Mouse (Mus musculus): ENCODE measurements around the gene Vti1a. TPM values are rescaled to one million over a fixed set of nuclear protein-coding genes. Genes with fewer than 3 reads are reported as not detected.

The Vti1a gene
- polyA plus RNA-seq, 1 experiment: 39.5 TPM

- Histone ChIP-seq H3K4me1 (ENCODE audit: control insufficient read depth, insufficient read depth, low read length) (peaks cover 4% of the 10 kb centered on the region; the same call in 1 of the 2 replicates), H3K4me3 (ENCODE audit: insufficient read depth, low read length) (no peak overlapping the region), H3K27ac (ENCODE audit: insufficient read depth, low read length) (no peak overlapping the region)
- TF ChIP-seq CTCF (IDR thresholded peaks at IDR 0.05; ENCODE audit: extremely low read depth, insufficient read depth, low read length): no peak
- TF ChIP-seq POLR2A (IDR thresholded peaks at IDR 0.05; ENCODE audit: extremely low read depth, insufficient read depth, low read length): no peak
These were observed 305.0 kb downstream of the Vti1a start for GRCm38 (mm10) chr19:55621011-55621625.

- H3K4me1 ChIP-seq (ENCODE audit: control insufficient read depth, insufficient read depth, low read length): peaks cover 4% of the 10 kb centered on the region; the same call in 1 of the 2 replicates
- TF ChIP-seq POLR2A (IDR thresholded peaks at IDR 0.05; ENCODE audit: extremely low read depth, insufficient read depth, low read length) (no peak), CTCF (IDR thresholded peaks at IDR 0.05; ENCODE audit: extremely low read depth, insufficient read depth, low read length) (no peak)
These were observed 306.7 kb downstream of the Vti1a start for GRCm38 (mm10) chr19:55622821-55623220.

GRCm38 (mm10) chr19:55623605-55624004 lies 307.5 kb downstream of the Vti1a start:
- no peak overlapping the region for H3K27ac ChIP-seq (ENCODE audit: insufficient read depth, low read length)
- no peak overlapping the region for H3K4me3 ChIP-seq (ENCODE audit: insufficient read depth, low read length)
- TF ChIP-seq CTCF (IDR thresholded peaks at IDR 0.05; ENCODE audit: extremely low read depth, insufficient read depth, low read length): no peak
- no peak for TF ChIP-seq POLR2A (IDR thresholded peaks at IDR 0.05; ENCODE audit: extremely low read depth, insufficient read depth, low read length)
- peaks cover 4% of the 10 kb centered on the region; the same call in 1 of the 2 replicates for H3K4me1 ChIP-seq (ENCODE audit: control insufficient read depth, insufficient read depth, low read length)

More at GRCm38 (mm10) chr19:55622821-55623220, 306.7 kb downstream of the Vti1a start:
- H3K4me3 ChIP-seq (ENCODE audit: insufficient read depth, low read length): no peak overlapping the region
- H3K27ac ChIP-seq (ENCODE audit: insufficient read depth, low read length): no peak overlapping the region

GRCm38 (mm10) chr19:55626483-55626882 lies 310.4 kb downstream of the Vti1a start:
- TF ChIP-seq POLR2A (IDR thresholded peaks at IDR 0.05; ENCODE audit: extremely low read depth, insufficient read depth, low read length) (no peak), CTCF (IDR thresholded peaks at IDR 0.05; ENCODE audit: extremely low read depth, insufficient read depth, low read length) (no peak)
- no peak overlapping the region for H3K27ac ChIP-seq (ENCODE audit: insufficient read depth, low read length)
- no peak overlapping the region for H3K4me3 ChIP-seq (ENCODE audit: insufficient read depth, low read length)
- H3K4me1 ChIP-seq (ENCODE audit: control insufficient read depth, insufficient read depth, low read length): peaks cover 3% of the 10 kb centered on the region; the same call in 1 of the 2 replicates

GRCm38 (mm10) chr19:55626952-55627351 lies 310.9 kb downstream of the Vti1a start:
- no peak overlapping the region for H3K4me3 ChIP-seq (ENCODE audit: insufficient read depth, low read length)

GRCm38 (mm10) chr19:55635488-55635887 lies 319.4 kb downstream of the Vti1a start:
- H3K4me1 ChIP-seq (ENCODE audit: control insufficient read depth, insufficient read depth, low read length): no peaks in the 10 kb centered on the region
- TF ChIP-seq POLR2A (IDR thresholded peaks at IDR 0.05; ENCODE audit: extremely low read depth, insufficient read depth, low read length): no peak
- TF ChIP-seq CTCF (IDR thresholded peaks at IDR 0.05; ENCODE audit: extremely low read depth, insufficient read depth, low read length): no peak
- no peak overlapping the region for H3K27ac ChIP-seq (ENCODE audit: insufficient read depth, low read length)
- no peak overlapping the region for H3K4me3 ChIP-seq (ENCODE audit: insufficient read depth, low read length)

More at GRCm38 (mm10) chr19:55626952-55627351, 310.9 kb downstream of the Vti1a start:
- TF ChIP-seq CTCF (IDR thresholded peaks at IDR 0.05; ENCODE audit: extremely low read depth, insufficient read depth, low read length) (no peak), POLR2A (IDR thresholded peaks at IDR 0.05; ENCODE audit: extremely low read depth, insufficient read depth, low read length) (no peak)
- Histone ChIP-seq H3K27ac (ENCODE audit: insufficient read depth, low read length) (no peak overlapping the region), H3K4me1 (ENCODE audit: control insufficient read depth, insufficient read depth, low read length) (peaks cover 3% of the 10 kb centered on the region; the same call in 1 of the 2 replicates)

- no peaks in the 10 kb centered on the region for H3K4me1 ChIP-seq (ENCODE audit: control insufficient read depth, insufficient read depth, low read length)
- TF ChIP-seq CTCF (IDR thresholded peaks at IDR 0.05; ENCODE audit: extremely low read depth, insufficient read depth, low read length) (no peak), POLR2A (IDR thresholded peaks at IDR 0.05; ENCODE audit: extremely low read depth, insufficient read depth, low read length) (no peak)
- H3K4me3 ChIP-seq (ENCODE audit: insufficient read depth, low read length): no peak overlapping the region
- no peak overlapping the region for H3K27ac ChIP-seq (ENCODE audit: insufficient read depth, low read length)
These were observed 324.2 kb downstream of the Vti1a start for GRCm38 (mm10) chr19:55640251-55640650.

GRCm38 (mm10) chr19:55641891-55642290 lies 325.8 kb downstream of the Vti1a start:
- H3K4me3 ChIP-seq (ENCODE audit: insufficient read depth, low read length): no peak overlapping the region
- H3K4me1 ChIP-seq (ENCODE audit: control insufficient read depth, insufficient read depth, low read length): no peaks in the 10 kb centered on the region
- TF ChIP-seq POLR2A (IDR thresholded peaks at IDR 0.05; ENCODE audit: extremely low read depth, insufficient read depth, low read length) (no peak), CTCF (IDR thresholded peaks at IDR 0.05; ENCODE audit: extremely low read depth, insufficient read depth, low read length) (no peak)
- H3K27ac ChIP-seq (ENCODE audit: insufficient read depth, low read length): no peak overlapping the region

GRCm38 (mm10) chr19:55642361-55642760 lies 326.3 kb downstream of the Vti1a start:
- TF ChIP-seq CTCF (IDR thresholded peaks at IDR 0.05; ENCODE audit: extremely low read depth, insufficient read depth, low read length) (no peak), POLR2A (IDR thresholded peaks at IDR 0.05; ENCODE audit: extremely low read depth, insufficient read depth, low read length) (no peak)

GRCm38 (mm10) chr19:55643288-55643901 lies 327.3 kb downstream of the Vti1a start:
- no peak for TF ChIP-seq POLR2A (IDR thresholded peaks at IDR 0.05; ENCODE audit: extremely low read depth, insufficient read depth, low read length)
- no peak for TF ChIP-seq CTCF (IDR thresholded peaks at IDR 0.05; ENCODE audit: extremely low read depth, insufficient read depth, low read length)
- Histone ChIP-seq H3K4me3 (ENCODE audit: insufficient read depth, low read length) (peak overlapping the region; percentile 49), H3K4me1 (ENCODE audit: control insufficient read depth, insufficient read depth, low read length) (no peaks in the 10 kb centered on the region), H3K27ac (ENCODE audit: insufficient read depth, low read length) (no peak overlapping the region)

More at GRCm38 (mm10) chr19:55642361-55642760, 326.3 kb downstream of the Vti1a start:
- no peaks in the 10 kb centered on the region for H3K4me1 ChIP-seq (ENCODE audit: control insufficient read depth, insufficient read depth, low read length)
- H3K4me3 ChIP-seq (ENCODE audit: insufficient read depth, low read length): no peak overlapping the region
- H3K27ac ChIP-seq (ENCODE audit: insufficient read depth, low read length): no peak overlapping the region

All from cortical plate, adult 2 months (tissue).